Mouse (Mus musculus): ENCODE measurements around the gene Aoc1.

DNA sequence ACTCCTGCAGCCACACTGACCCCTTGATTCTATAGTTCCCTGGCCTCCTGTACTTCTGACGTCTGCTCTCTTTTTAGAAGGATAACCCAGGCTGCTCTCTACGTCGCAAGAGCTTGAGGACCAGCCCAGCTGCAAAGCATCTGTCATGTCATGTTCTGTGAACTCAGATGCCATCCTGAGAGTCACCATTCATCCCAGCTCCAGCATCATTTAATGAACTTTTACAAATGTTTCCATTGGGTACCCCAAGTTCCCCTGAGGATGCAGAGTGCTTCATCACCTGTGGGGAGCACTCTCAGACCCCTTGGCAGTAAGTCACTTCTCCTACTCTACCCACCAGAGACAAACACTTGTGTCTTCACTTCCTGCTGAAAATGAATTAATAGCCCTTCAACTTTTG is 8.5 kb upstream of the Aoc1 start:
- TF ChIP-seq CTCF (IDR thresholded peaks at IDR 0.05; ENCODE audit: borderline replicate concordance, control insufficient read depth, extremely low read depth, insufficient read depth, low read length, poor library complexity) (no peak), POLR2A (IDR thresholded peaks at IDR 0.05; ENCODE audit: control insufficient read depth, extremely low read depth, insufficient read depth, low read length, poor library complexity) (no peak)
